Mouse (Mus musculus) heart, adult 2 months (tissue): ENCODE measurements around the gene Asic5.

Experiments used
- CTCF ChIP-seq: fragments of 200-600 bp; IDR thresholded peaks from 2 replicates; pipeline ENCODE4 v1.8.1; 2022; ENCODE audit warnings: antibody characterized with exemption, mild to moderate bottlenecking, moderate library complexity
- POLR2A ChIP-seq: fragments of 200-500 bp; IDR thresholded peaks from 2 replicates; pipeline ENCODE4 v1.6.1; 2011; ENCODE audit warnings: mild to moderate bottlenecking, low read depth, low read length, control low read depth; ENCODE audit not compliant: insufficient read depth

- TF ChIP-seq CTCF (no peak), POLR2A (no peak)
Measured at GRCm38 (mm10) chr3:81986103-81986502, 4.0 kb downstream of the Asic5 start.
